Mouse (Mus musculus) forebrain, embryonic 11.5 days (tissue): ENCODE results near the gene Psmd9. TPM values are rescaled to one million over a fixed set of nuclear protein-coding genes. Genes with fewer than 3 reads are reported as not detected.
A peak's percentile ranks its signal among the peaks of the same experiment; 100 is the strongest.

ENCODE experiments used
- ATAC-seq: fragments of 200-750 bp; cut with Nextera tagmentation; replicated peaks from 2 replicates; pipeline ENCODE4 v1.8.0; 2017; ENCODE audit warnings: moderate TSS enrichment; ENCODE audit not compliant: low FRiP score
- DNase-seq: peaks from one replicate; pipeline ENCODE4 v3.0.0-alpha.2; 2017; ENCODE audit warnings: low spot score
- H3K27ac ChIP-seq: fragments of 300-500 bp; sonication (generic); 2 replicates; pipeline ENCODE4 v1.5.1; 2014; ENCODE audit warnings: low read depth, low read length
- H3K27me3 ChIP-seq: fragments of 300-500 bp; sonication (generic); 2 replicates; pipeline ENCODE4 v1.6.1; 2014; ENCODE audit warnings: mild to moderate bottlenecking, low read length, mixed read lengths; ENCODE audit not compliant: control insufficient read depth, insufficient read depth
- H3K36me3 ChIP-seq: fragments of 300-500 bp; sonication (generic); 2 replicates; pipeline ENCODE4 v1.6.1; 2014; ENCODE audit warnings: mild to moderate bottlenecking, low read length, moderate library complexity, mixed read lengths; ENCODE audit not compliant: control insufficient read depth, insufficient read depth
- H3K4me1 ChIP-seq: fragments of 300-500 bp; sonication (generic); replicated peaks from 2 replicates; pipeline ENCODE4 v1.6.1; 2014; ENCODE audit warnings: low read length, mixed read lengths; ENCODE audit not compliant: control insufficient read depth, insufficient read depth
- H3K4me2 ChIP-seq: fragments of 300-500 bp; sonication (generic); 2 replicates; pipeline ENCODE4 v1.6.1; 2014; ENCODE audit warnings: low read depth, mild to moderate bottlenecking, low read length, moderate library complexity, mixed read lengths; ENCODE audit not compliant: severe bottlenecking
- H3K4me3 ChIP-seq: fragments of 300-500 bp; sonication (generic); 2 replicates; pipeline ENCODE4 v1.5.1; 2014; ENCODE audit warnings: low read depth, low read length
- H3K9ac ChIP-seq: fragments of 300-500 bp; sonication (generic); 2 replicates; pipeline ENCODE4 v1.6.1; 2014; ENCODE audit warnings: low read length
- H3K9me3 ChIP-seq: fragments of 300-500 bp; sonication (generic); 2 replicates; pipeline ENCODE4 v1.6.1; 2016; ENCODE audit warnings: low read length, mixed read lengths; ENCODE audit not compliant: control insufficient read depth
- WGBS: fragments of 180-500 bp; shearing (Covaris S2); extraction: QIAGEN DNeasy Blood & Tissue Kit; methylation state at CpG from one replicate; pipeline ENCODE4 v1.1.7; 2014; 5-methylcytosine and 5-hydroxymethylcytosine counted together
- polyA plus RNA-seq: library from polyadenylated mRNA; unstranded; fragments of >200 nt; fragmentation: Nextera tagmentation; extraction: Ambion mirVana; gene quantifications from 2 replicates; pipeline ENCODE4 v1.2.1, GENCODE M21; 2014

Psmd9 gene
- polyA plus RNA-seq, 1 experiment from 2014 or later, result 68.5 TPM

DNA sequence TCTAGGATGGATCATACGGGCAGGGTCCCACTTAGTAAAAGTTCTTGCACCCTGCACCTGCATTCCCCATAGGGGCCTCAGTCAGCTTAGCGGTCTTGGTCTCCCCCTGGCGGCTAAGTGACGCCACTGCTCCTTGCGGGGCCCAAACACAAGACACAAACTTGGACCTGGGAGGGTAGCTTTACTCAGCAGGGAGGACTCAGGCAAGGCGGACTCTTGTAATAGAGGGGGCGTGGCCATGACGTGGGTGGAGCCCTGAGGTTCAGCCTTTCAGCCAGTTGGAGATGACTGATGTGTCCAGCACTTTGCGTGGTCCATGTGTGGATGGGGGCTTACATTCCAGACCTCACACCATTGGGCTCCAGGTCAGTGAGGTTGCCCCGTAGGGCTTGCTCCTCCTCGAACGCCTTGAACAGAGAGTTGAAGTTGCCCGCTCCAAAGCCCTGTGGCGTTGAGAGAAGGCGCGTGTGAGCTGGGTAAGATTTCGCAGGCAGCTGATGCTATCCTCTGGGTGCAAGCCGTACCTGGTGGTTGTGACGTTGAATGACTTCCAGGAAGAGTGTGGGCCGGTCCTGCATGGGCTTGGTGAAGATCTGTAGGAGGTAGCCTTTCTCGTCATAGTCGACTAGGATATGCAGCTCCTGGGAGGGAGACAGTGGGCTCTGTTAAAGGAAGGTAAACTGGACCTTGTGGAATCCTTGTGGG is 2.6 kb downstream of the Psmd9 start:
- H3K4me3 ChIP-seq, result peak overlapping the region; percentile 12; the same call in 1 of the 2 replicates
- peak; percentile 90 for ATAC-seq
- 12% methylated on average over 22 of the region's 22 CpGs for WGBS
- no peaks in the 10 kb centered on the region for H3K27me3 ChIP-seq
- H3K36me3 ChIP-seq, result no peaks in the 10 kb centered on the region
- no peaks in the 10 kb centered on the region for H3K9me3 ChIP-seq
- H3K4me2 ChIP-seq, result peak overlapping the region; percentile 38; the same call in 1 of the 2 replicates
- DNase-seq, result peak; percentile 94
- H3K9ac ChIP-seq, result no peak overlapping the region
- H3K4me1 ChIP-seq, result no peaks in the 10 kb centered on the region
- no peak overlapping the region for H3K27ac ChIP-seq

DNA sequence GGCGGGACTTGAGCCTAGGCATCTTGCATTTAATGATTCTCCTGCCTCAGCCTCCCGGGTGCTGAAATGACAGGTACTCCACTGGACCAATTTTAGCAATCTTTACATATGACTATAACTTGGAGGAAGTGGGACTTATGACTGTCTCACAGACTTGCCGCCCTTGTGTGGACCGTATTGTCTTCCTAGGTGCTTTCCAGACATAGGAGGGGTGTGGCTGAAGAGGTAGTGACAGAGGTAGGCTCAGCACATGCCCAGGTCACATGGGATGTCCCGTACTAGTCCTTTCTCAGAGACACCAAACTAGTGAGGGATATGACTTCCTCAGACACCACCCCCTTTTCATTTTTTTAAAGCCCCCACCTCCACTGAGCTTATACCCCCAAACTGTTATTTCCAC is 9.6 kb downstream of the Psmd9 start:
- Histone ChIP-seq H3K9ac (no peak overlapping the region), H3K36me3 (no peaks in the 10 kb centered on the region), H3K27ac (no peak overlapping the region), H3K27me3 (no peaks in the 10 kb centered on the region), H3K4me1 (no peaks in the 10 kb centered on the region), H3K4me2 (no peak overlapping the region), H3K4me3 (no peak overlapping the region), H3K9me3 (no peaks in the 10 kb centered on the region)
- no peak for ATAC-seq
- DNase-seq, result peak; percentile 27
- 88% methylated on average over 5 of the region's 5 CpGs for WGBS

DNA sequence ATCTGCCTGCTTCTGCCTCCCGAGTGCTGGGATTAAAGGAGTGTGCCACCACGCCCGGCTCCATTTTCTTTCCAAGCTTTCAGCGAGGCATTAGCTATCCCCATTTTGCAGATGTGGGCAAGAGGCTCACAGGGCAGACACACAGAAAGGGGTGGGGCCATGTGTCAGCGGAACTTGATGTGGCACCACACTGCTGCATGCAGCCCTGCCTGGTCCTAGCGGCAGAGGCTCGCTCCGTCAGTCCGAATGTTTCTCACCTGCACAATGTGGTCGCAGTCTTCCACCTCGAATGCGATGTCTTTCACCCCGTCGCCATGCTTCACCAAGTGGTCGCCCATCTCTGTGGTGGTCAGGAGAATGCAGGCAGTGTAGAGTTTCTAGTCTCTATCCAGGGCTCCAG is 11.2 kb downstream of the Psmd9 start:
- H3K27ac ChIP-seq, result no peak overlapping the region
- DNase-seq (peak; percentile 32), ATAC-seq (no peak)
- 92% methylated on average over 15 of the region's 15 CpGs for WGBS
- no peaks in the 10 kb centered on the region for H3K27me3 ChIP-seq
- H3K4me1 ChIP-seq, result no peaks in the 10 kb centered on the region
- no peaks in the 10 kb centered on the region for H3K9me3 ChIP-seq
- H3K4me2 ChIP-seq, result no peak overlapping the region
- H3K4me3 ChIP-seq, result no peak overlapping the region
- H3K9ac ChIP-seq, result no peak overlapping the region
- no peaks in the 10 kb centered on the region for H3K36me3 ChIP-seq

GRCm38 (mm10) chr5:123181536-123181935 is 12.3 kb downstream of the Psmd9 start:
- no peaks in the 10 kb centered on the region for H3K27me3 ChIP-seq
- no peak overlapping the region for H3K27ac ChIP-seq
- H3K9ac ChIP-seq, result no peak overlapping the region
- DNase-seq (peak; percentile 38), ATAC-seq (no peak)
- WGBS, result 77% methylated on average over 6 of the region's 6 CpGs
- no peaks in the 10 kb centered on the region for H3K4me1 ChIP-seq
- H3K4me2 ChIP-seq, result no peak overlapping the region
- H3K4me3 ChIP-seq, result no peak overlapping the region
- no peaks in the 10 kb centered on the region for H3K36me3 ChIP-seq
- no peaks in the 10 kb centered on the region for H3K9me3 ChIP-seq

DNA sequence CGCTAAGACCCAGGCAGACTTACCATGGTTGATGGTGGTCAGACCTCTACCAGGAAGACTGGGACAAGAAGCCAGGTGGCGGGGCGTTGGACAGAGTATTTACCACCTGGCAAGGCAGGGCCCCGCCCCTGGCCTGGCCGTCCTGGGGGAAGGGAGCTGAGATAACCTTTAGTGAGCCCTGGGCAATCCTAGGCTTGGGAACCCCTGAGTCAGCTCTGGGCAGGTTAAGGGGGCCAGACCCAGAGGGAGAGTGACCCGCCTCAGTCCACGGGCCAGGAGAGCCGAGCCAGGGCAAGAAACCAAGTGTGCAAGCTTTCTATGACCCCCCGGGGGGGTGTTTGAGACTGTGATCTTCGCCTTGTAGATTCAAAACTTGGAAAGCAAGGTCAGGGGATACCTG is 13.4 kb downstream of the Psmd9 start, which contains the start of gene Hpd:
Gene Hpd (minus strand): TSS at position 77 of the 400 bp plus-strand sequence.
- 83% methylated on average over 10 of the region's 10 CpGs for WGBS
- Histone ChIP-seq H3K4me2 (no peak within 1 kb of the TSS), H3K9ac (no peak within 1 kb of the TSS), H3K9me3 (no peaks in the 10 kb centered on the region), H3K27ac (no peak within 1 kb of the TSS), H3K4me3 (no peak within 1 kb of the TSS), H3K4me1 (no peaks in the 10 kb centered on the region), H3K36me3 (no peaks in the 10 kb centered on the region), H3K27me3 (no peaks in the 10 kb centered on the region)
- no peak for ATAC-seq
- DNase-seq, result no peak

GRCm38 (mm10) chr5:123185966-123186365 is 16.8 kb downstream of the Psmd9 start:
- WGBS, result 89% methylated on average over 6 of the region's 6 CpGs
- Histone ChIP-seq H3K9me3 (no peaks in the 10 kb centered on the region), H3K27ac (no peak overlapping the region), H3K4me2 (no peak overlapping the region), H3K36me3 (no peaks in the 10 kb centered on the region), H3K9ac (no peak overlapping the region), H3K4me3 (no peak overlapping the region), H3K4me1 (no peaks in the 10 kb centered on the region), H3K27me3 (no peaks in the 10 kb centered on the region)
- DNase-seq, result no peak
- ATAC-seq, result no peak

- no peak for ATAC-seq
- WGBS, result 96% methylated on average over 3 of the region's 3 CpGs
- Histone ChIP-seq H3K9ac (no peak overlapping the region), H3K9me3 (no peaks in the 10 kb centered on the region), H3K27ac (no peak overlapping the region), H3K4me3 (no peak overlapping the region), H3K4me1 (no peaks in the 10 kb centered on the region), H3K4me2 (no peak overlapping the region), H3K36me3 (no peaks in the 10 kb centered on the region), H3K27me3 (no peaks in the 10 kb centered on the region)
- DNase-seq, result no peak
These were observed 18.1 kb downstream of the Psmd9 start for GRCm38 (mm10) chr5:123187306-123187705.

- WGBS, result 71% methylated on average over 3 of the region's 3 CpGs
- ATAC-seq, result no peak
- H3K9me3 ChIP-seq, result no peaks in the 10 kb centered on the region
These were observed 21.7 kb downstream of the Psmd9 start for GRCm38 (mm10) chr5:123190912-123191311.

GRCm38 (mm10) chr5:123191427-123191826 is 22.2 kb downstream of the Psmd9 start:
- ATAC-seq (no peak), DNase-seq (no peak)
- Histone ChIP-seq H3K4me1 (no peaks in the 10 kb centered on the region), H3K4me3 (no peak overlapping the region), H3K9me3 (no peaks in the 10 kb centered on the region), H3K27me3 (no peaks in the 10 kb centered on the region), H3K36me3 (no peaks in the 10 kb centered on the region), H3K4me2 (no peak overlapping the region), H3K27ac (no peak overlapping the region), H3K9ac (no peak overlapping the region)
- whole genome bisulfite sequencing, result 89% methylated on average over 6 of the region's 6 CpGs

More at GRCm38 (mm10) chr5:123190912-123191311, 21.7 kb downstream of the Psmd9 start:
- H3K9ac ChIP-seq, result no peak overlapping the region
- H3K36me3 ChIP-seq, result no peaks in the 10 kb centered on the region
- H3K4me1 ChIP-seq, result no peaks in the 10 kb centered on the region
- H3K27me3 ChIP-seq, result no peaks in the 10 kb centered on the region
- DNase-seq, result no peak
- no peak overlapping the region for H3K27ac ChIP-seq
- no peak overlapping the region for H3K4me3 ChIP-seq
- no peak overlapping the region for H3K4me2 ChIP-seq
